Mouse (Mus musculus) ES-Bruce4 (cell line): ENCODE results near the gene Setd2. TPM values are rescaled to one million over a fixed set of nuclear protein-coding genes. Genes with fewer than 3 reads are reported as not detected.

Experiments used
- H3K27ac ChIP-seq: 2 replicates; pipeline ENCODE4 v1.5.1; 2012; ENCODE audit warnings: low read length, inconsistent platforms; ENCODE audit not compliant: insufficient read depth
- H3K27me3 ChIP-seq: 2 replicates; pipeline ENCODE4 v1.6.1; 2012; ENCODE audit warnings: mild to moderate bottlenecking, low read length, inconsistent platforms; ENCODE audit not compliant: control insufficient read depth, poor library complexity, insufficient read depth, severe bottlenecking
- H3K36me3 ChIP-seq: 2 replicates; pipeline ENCODE4 v1.6.1; 2012; ENCODE audit warnings: inconsistent platforms, mild to moderate bottlenecking, low read length, moderate library complexity; ENCODE audit not compliant: control insufficient read depth, poor library complexity, insufficient read depth, severe bottlenecking
- H3K4me1 ChIP-seq: one replicate; pipeline ENCODE4 v1.8.1; 2011; ENCODE audit warnings: low read length; ENCODE audit not compliant: control insufficient read depth, insufficient read depth
- H3K4me3 ChIP-seq: 2 replicates; pipeline ENCODE4 v1.5.1; 2011; ENCODE audit warnings: low read depth, mild to moderate bottlenecking, low read length
- H3K9ac ChIP-seq: 2 replicates; pipeline ENCODE4 v1.6.1; 2012; ENCODE audit warnings: low read depth, mild to moderate bottlenecking, inconsistent platforms; ENCODE audit not compliant: poor library complexity, severe bottlenecking
- H3K9me3 ChIP-seq: replicated peaks from 2 replicates; pipeline ENCODE4 v1.6.1; 2012; ENCODE audit warnings: mild to moderate bottlenecking, low read length, inconsistent platforms; ENCODE audit not compliant: control insufficient read depth, poor library complexity, insufficient read depth, severe bottlenecking
- CTCF ChIP-seq: IDR thresholded peaks from one replicate; pipeline ENCODE4 v1.8.1; 2011; ENCODE audit warnings: low read depth, low read length
- EP300 ChIP-seq: IDR thresholded peaks from 2 replicates; pipeline ENCODE4 v1.6.1; 2011; ENCODE audit warnings: low read depth, low read length; ENCODE audit not compliant: insufficient read depth
- POLR2A ChIP-seq: IDR thresholded peaks from one replicate; pipeline ENCODE4 v1.8.1; 2011; ENCODE audit warnings: low read length; ENCODE audit not compliant: insufficient read depth
- polyA plus RNA-seq: library from polyadenylated mRNA; stranded (reverse); fragments of >200 nt; gene quantifications from 2 replicates; pipeline ENCODE4 v1.2.4, GENCODE M21; 2011; ENCODE audit warnings: low read depth; ENCODE audit not compliant: missing spikeins, insufficient read depth, insufficient read length

The Setd2 gene
- polyA plus RNA-seq, result 82.3 and 86.0 TPM in 2 replicates

DNA sequence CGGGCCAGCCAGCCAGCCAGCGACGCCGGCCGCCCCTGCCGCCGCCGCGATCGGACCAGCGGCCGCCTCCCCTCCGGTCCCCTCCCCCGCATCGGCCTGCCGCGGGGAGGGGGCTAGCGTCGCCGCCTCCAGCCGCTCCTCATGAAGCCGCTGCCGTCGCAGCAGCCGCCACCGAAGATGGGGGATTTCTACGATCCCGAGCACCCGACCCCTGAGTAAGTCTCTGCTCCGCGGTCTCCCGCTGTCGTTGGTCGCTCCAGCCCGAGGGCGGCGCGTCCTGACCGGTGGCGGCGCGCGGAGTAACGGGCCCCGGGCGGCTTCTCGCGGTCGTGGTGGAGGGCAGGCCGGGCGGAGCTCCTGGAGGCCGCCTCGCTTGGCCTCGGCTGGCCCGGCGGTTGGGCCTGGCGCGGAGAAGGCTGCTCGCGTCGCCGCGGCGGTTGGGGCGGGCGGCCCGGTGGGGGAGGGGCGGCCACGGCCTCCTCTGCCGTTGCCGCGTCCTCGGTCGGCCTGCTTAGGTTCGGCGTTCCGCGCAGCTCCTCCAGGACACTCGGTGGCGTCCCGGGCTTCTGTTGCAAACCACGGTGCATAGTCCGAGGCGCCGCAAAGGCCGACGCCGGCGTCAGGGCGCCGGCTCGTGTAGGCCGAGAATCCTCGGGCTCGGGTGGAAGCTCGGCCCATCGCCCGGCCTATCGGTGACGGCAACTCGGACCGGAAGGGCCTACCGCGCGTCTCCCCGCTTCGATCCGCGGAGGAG, at the start of gene Setd2:
Gene Setd2 (plus strand): TSS at position 60 of the 754 bp plus-strand sequence.
- Histone ChIP-seq H3K9ac (peak within 1 kb of the TSS; percentile 98), H3K36me3 (no peaks in the 10 kb centered on the region; the same call in 1 of the 2 replicates), H3K4me1 (no peaks in the 10 kb centered on the region), H3K27ac (peak within 1 kb of the TSS; percentile 70), H3K9me3 (no peaks in the 10 kb centered on the region), H3K27me3 (no peaks in the 10 kb centered on the region), H3K4me3 (peak within 1 kb of the TSS; percentile 89)
- TF ChIP-seq EP300, result no peak
- no peak for TF ChIP-seq POLR2A
- no peak for TF ChIP-seq CTCF

DNA sequence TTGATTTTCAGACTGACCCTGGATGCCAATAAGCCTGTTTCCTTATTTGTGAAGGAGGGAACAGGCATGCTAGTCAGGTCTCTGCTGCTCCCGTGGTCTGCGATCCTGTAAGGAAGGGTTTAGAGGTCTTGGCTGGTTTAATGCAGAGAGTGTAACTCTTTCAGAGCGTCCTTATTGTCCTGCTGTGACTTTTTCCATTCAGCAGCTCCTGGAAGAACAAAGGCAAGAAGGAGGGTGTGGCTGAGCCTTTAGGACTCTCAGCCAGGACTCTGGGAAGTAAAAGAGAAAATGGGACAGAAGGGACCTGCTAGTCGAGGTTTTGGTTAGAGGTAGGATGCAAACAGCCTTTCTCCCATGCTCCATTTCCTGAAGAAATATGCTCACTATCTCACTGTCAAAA, 43.6 kb upstream of the Setd2 start:
- TF ChIP-seq POLR2A, result no peak
- TF ChIP-seq EP300, result no peak
- no peak for TF ChIP-seq CTCF
- Histone ChIP-seq H3K27ac (peak overlapping the region; percentile 53; the same call in 1 of the 2 replicates), H3K27me3 (no peaks in the 10 kb centered on the region), H3K9me3 (no peaks in the 10 kb centered on the region; the same call in 1 of the 2 replicates), H3K4me1 (peaks cover 2% of the 10 kb centered on the region), H3K9ac (no peak overlapping the region), H3K4me3 (no peak overlapping the region), H3K36me3 (no peaks in the 10 kb centered on the region)

- Histone ChIP-seq H3K4me3 (no peak overlapping the region), H3K27me3 (no peaks in the 10 kb centered on the region)
These were observed 41.5 kb upstream of the Setd2 start for GRCm38 (mm10) chr9:110490913-110491312.

GRCm38 (mm10) chr9:110525737-110526136, 6.7 kb upstream of the Setd2 start:
- Histone ChIP-seq H3K4me1 (no peaks in the 10 kb centered on the region), H3K27me3 (no peaks in the 10 kb centered on the region), H3K27ac (no peak overlapping the region), H3K4me3 (no peak overlapping the region), H3K9me3 (no peaks in the 10 kb centered on the region), H3K36me3 (no peaks in the 10 kb centered on the region; the same call in 1 of the 2 replicates), H3K9ac (no peak overlapping the region)
- TF ChIP-seq CTCF, result no peak
- TF ChIP-seq EP300, result no peak
- TF ChIP-seq POLR2A, result no peak

More at GRCm38 (mm10) chr9:110490913-110491312, 41.5 kb upstream of the Setd2 start:
- H3K9ac ChIP-seq, result no peak overlapping the region
- H3K4me1 ChIP-seq, result peaks cover 2% of the 10 kb centered on the region
- H3K9me3 ChIP-seq, result no peaks in the 10 kb centered on the region; the same call in 1 of the 2 replicates
- H3K36me3 ChIP-seq, result no peaks in the 10 kb centered on the region
- TF ChIP-seq CTCF (peak; percentile 42), POLR2A (no peak)
- no peak overlapping the region for H3K27ac ChIP-seq

- H3K27ac ChIP-seq, result no peak overlapping the region
- H3K4me3 ChIP-seq, result peak overlapping the region; percentile 98
- no peaks in the 10 kb centered on the region for H3K4me1 ChIP-seq
- H3K27me3 ChIP-seq, result no peaks in the 10 kb centered on the region
- H3K9ac ChIP-seq, result peak overlapping the region; percentile 78
- H3K9me3 ChIP-seq, result no peaks in the 10 kb centered on the region
- H3K36me3 ChIP-seq, result no peaks in the 10 kb centered on the region; the same call in 1 of the 2 replicates
- TF ChIP-seq POLR2A (peak; percentile 96), CTCF (no peak)
These were observed 3.2 kb upstream of the Setd2 start for GRCm38 (mm10) chr9:110529002-110529737.

DNA sequence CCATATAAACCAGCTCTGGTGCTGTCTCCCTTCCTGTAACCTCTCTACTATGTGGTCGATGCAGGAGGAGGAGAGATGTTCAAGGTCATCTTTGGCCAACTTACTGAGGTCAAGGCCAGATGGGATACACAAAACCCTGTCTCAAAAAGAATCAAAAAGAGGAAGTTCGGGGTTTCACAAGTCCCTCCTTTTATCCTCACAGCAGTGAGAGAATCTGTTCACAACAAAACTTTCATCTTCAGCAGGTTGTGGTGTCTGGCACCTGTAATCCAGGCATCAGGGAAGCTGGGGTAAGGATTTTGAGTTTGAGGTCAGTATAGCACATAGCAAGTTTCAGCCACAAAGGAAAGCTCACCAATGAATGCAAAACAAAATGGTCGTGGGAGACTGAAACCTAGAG, 1.7 kb upstream of the Setd2 start:
- no peaks in the 10 kb centered on the region for H3K9me3 ChIP-seq
- no peaks in the 10 kb centered on the region for H3K4me1 ChIP-seq
- no peaks in the 10 kb centered on the region for H3K27me3 ChIP-seq
- no peaks in the 10 kb centered on the region; the same call in 1 of the 2 replicates for H3K36me3 ChIP-seq
- no peak overlapping the region for H3K27ac ChIP-seq
- no peak overlapping the region for H3K4me3 ChIP-seq
- TF ChIP-seq CTCF, result no peak
- no peak for TF ChIP-seq EP300
- TF ChIP-seq POLR2A, result no peak
- H3K9ac ChIP-seq, result no peak overlapping the region
